Mouse (Mus musculus): ENCODE measurements at regions not wholly inside any gene's neighbourhood (a gene's known extent, or its start where the extent isn't known, plus 50 kb on each side); places are given as distances from the start of the nearest gene placed in this dataset.

DNA sequence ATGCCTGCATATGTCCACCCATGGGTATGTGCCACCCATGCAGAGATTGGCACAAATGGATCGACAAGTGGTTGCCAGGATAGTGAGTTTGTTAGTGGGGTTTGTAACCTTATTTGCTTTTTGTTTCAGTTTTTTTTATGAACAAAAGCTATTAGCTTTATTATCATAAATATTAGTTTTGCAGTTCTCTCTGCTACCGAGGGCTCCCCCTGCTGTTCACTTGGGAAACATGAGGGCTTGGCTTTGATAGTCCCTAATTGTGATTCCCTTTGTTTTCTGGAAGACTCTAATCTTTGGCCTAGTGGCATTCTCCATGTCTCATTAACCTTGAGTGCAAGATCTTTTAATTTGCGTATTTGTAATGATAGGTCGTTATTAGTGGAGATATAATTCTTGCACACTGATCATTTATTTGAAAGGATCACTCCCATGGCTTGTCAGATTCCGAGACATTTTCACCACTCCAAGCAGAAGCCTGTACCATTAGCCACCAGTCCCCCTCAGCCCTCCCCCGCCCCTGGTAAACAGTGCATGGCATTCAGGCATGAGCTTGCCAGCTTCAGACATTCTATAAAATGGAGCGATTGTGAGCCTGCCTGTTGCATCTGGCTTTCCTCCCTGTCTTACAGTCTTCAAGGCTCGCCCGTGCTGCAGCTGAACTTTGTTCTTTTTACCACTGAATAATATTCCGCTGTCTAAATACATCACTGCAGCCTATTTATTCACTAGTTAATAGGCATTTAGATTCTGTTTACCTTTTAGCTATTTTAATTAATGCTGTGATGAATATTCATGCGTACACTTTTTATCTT is 249.9 kb upstream of the Rnaseh2b start:
- no peak overlapping the region for H3K9ac ChIP-seq (ENCODE audit: low read length)
- no peak overlapping the region for H3K27ac ChIP-seq (replicated peaks)
- TF ChIP-seq EP300 (optimal IDR thresholded peaks at IDR 0.05) (no peak), CTCF (IDR thresholded peaks at IDR 0.05; ENCODE audit: low read depth) (peak; percentile 84)
- no peaks in the 10 kb centered on the region for H3K4me1 ChIP-seq (replicated peaks; ENCODE audit: control insufficient read depth, insufficient read depth)
- no peaks in the 10 kb centered on the region for H3K27me3 ChIP-seq (ENCODE audit: control insufficient read depth, insufficient read depth, low read length)
- ATAC-seq (ENCODE audit: low FRiP score, low TSS enrichment), result no peak
- H3K36me3 ChIP-seq (ENCODE audit: control insufficient read depth, insufficient read depth, low read length), result no peaks in the 10 kb centered on the region
- no peaks in the 10 kb centered on the region for H3K9me3 ChIP-seq (ENCODE audit: control insufficient read depth, low read length)
- H3K4me2 ChIP-seq (replicated peaks; ENCODE audit: low read depth), result no peak overlapping the region
- WGBS, result 59% methylated on average over 11 of the region's 11 CpGs
- no peak overlapping the region for H3K4me3 ChIP-seq (ENCODE audit: low read depth, low read length)
- peak; percentile 53 for DNase-seq (ENCODE audit: low spot score)

DNA sequence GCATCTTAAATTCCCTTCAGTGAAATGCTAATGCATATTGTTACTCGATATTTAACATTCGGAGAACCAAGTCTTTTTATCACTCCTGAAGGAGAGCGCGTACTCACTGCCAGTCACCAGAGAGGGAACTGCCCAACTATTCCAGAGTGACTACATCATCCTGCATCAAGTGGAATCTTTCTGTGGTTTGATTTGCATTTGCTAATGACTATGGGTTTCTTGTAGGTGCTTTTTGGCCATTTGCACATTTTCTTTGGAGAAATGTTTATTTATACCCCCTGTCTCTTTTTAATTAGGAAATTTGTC is 249.3 kb upstream of the Rnaseh2b start:
- WGBS, result 94% methylated on average over 4 of the region's 4 CpGs
- H3K9me3 ChIP-seq (ENCODE audit: control insufficient read depth, low read length), result no peaks in the 10 kb centered on the region
- no peaks in the 10 kb centered on the region for H3K4me1 ChIP-seq (replicated peaks; ENCODE audit: control insufficient read depth, insufficient read depth)

DNA sequence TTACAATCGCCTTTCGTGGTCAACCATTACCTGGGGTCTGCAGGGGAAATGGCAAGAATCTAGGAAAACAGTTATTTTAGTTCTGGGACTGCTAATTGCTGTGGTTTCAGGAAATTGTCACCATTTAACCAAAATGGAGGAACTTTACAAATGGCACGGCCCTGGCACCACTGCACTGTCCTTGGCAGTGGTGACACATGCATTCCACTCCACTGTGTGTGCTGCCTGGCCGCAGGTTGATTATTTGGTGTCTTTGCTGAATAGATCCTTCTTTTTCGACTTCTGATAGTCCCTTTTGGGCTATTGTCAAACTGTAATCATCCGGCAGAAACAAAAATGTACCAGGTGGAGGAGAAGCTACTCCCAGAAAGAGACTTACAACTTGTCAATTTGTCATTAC is 241.4 kb upstream of the Rnaseh2b start:
- TF ChIP-seq CTCF (IDR thresholded peaks at IDR 0.05; ENCODE audit: low read depth) (no peak), EP300 (optimal IDR thresholded peaks at IDR 0.05) (no peak)
- Histone ChIP-seq H3K27me3 (ENCODE audit: control insufficient read depth, insufficient read depth, low read length) (no peaks in the 10 kb centered on the region), H3K4me1 (replicated peaks; ENCODE audit: control insufficient read depth, insufficient read depth) (no peaks in the 10 kb centered on the region), H3K27ac (replicated peaks) (no peak overlapping the region), H3K36me3 (ENCODE audit: control insufficient read depth, insufficient read depth, low read length) (no peaks in the 10 kb centered on the region), H3K4me3 (ENCODE audit: low read depth, low read length) (no peak overlapping the region), H3K9me3 (ENCODE audit: control insufficient read depth, low read length) (peaks cover 5% of the 10 kb centered on the region; the same call in 1 of the 2 replicates), H3K4me2 (replicated peaks; ENCODE audit: low read depth) (no peak overlapping the region), H3K9ac (ENCODE audit: low read length) (no peak overlapping the region)
- ATAC-seq (ENCODE audit: low FRiP score, low TSS enrichment) (no peak), DNase-seq (ENCODE audit: low spot score) (no peak)
- 89% methylated on average over 6 of the region's 6 CpGs for WGBS

More for the DNA sequence above, 249.3 kb upstream of the Rnaseh2b start:
- TF ChIP-seq CTCF (IDR thresholded peaks at IDR 0.05; ENCODE audit: low read depth), result no peak
- no peak for TF ChIP-seq EP300 (optimal IDR thresholded peaks at IDR 0.05)
- H3K4me3 ChIP-seq (ENCODE audit: low read depth, low read length), result no peak overlapping the region
- H3K27ac ChIP-seq (replicated peaks), result no peak overlapping the region
- H3K27me3 ChIP-seq (ENCODE audit: control insufficient read depth, insufficient read depth, low read length), result no peaks in the 10 kb centered on the region
- no peak overlapping the region for H3K9ac ChIP-seq (ENCODE audit: low read length)
- DNase-seq (ENCODE audit: low spot score) (no peak), ATAC-seq (ENCODE audit: low FRiP score, low TSS enrichment) (no peak)
- no peak overlapping the region for H3K4me2 ChIP-seq (replicated peaks; ENCODE audit: low read depth)
- no peaks in the 10 kb centered on the region for H3K36me3 ChIP-seq (ENCODE audit: control insufficient read depth, insufficient read depth, low read length)

DNA sequence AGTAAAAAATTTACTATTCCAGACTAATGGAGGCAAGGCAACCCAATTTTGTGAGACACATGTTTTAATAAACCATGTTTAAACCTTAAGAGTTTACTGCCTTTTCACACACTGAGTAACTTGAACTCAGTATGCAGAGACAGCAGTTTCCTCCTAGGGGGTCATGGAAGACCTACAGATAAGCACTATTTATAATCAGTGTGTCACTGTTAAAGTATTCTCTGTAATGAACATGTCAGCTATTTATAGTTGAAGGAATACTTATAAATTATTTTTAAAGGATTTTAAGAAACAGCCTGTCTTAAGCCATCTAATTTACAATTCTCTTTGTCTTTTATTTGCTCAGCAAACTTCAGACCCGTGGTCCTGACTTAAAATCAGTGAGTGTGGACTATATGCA is 240.5 kb upstream of the Rnaseh2b start:
- TF ChIP-seq CTCF (IDR thresholded peaks at IDR 0.05; ENCODE audit: low read depth) (no peak), EP300 (optimal IDR thresholded peaks at IDR 0.05) (no peak)
- Histone ChIP-seq H3K27me3 (ENCODE audit: control insufficient read depth, insufficient read depth, low read length) (no peaks in the 10 kb centered on the region), H3K4me3 (ENCODE audit: low read depth, low read length) (no peak overlapping the region), H3K36me3 (ENCODE audit: control insufficient read depth, insufficient read depth, low read length) (no peaks in the 10 kb centered on the region), H3K27ac (replicated peaks) (no peak overlapping the region), H3K4me2 (replicated peaks; ENCODE audit: low read depth) (no peak overlapping the region), H3K9me3 (ENCODE audit: control insufficient read depth, low read length) (peaks cover 5% of the 10 kb centered on the region; the same call in 1 of the 2 replicates), H3K4me1 (replicated peaks; ENCODE audit: control insufficient read depth, insufficient read depth) (no peaks in the 10 kb centered on the region), H3K9ac (ENCODE audit: low read length) (no peak overlapping the region)
- WGBS, result 21% methylated on average over 1 of the region's 1 CpGs
- no peak for DNase-seq (ENCODE audit: low spot score)
- no peak for ATAC-seq (ENCODE audit: low FRiP score, low TSS enrichment)

DNA sequence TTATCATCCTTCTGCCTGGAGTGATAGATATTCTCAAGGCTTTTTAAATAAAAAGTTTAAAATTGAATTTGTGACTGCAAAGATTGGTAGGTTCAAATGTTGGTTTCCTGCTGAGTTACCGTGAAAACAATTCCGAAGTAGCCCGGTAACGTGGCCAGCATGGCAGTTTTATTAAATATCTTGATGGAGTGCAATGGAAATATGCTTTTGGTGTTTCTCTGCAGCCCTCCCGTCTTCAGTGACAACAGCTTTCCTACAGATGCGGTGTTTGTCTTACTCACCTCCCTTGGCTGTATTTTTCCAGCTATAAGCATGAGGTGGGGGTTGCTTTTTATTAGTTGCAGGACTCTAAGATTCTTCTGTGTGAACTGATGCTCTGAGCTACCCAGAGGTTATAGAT is 239.4 kb upstream of the Rnaseh2b start:
- no peak overlapping the region for H3K4me3 ChIP-seq (ENCODE audit: low read depth, low read length)
- H3K27me3 ChIP-seq (ENCODE audit: control insufficient read depth, insufficient read depth, low read length), result no peaks in the 10 kb centered on the region
- no peaks in the 10 kb centered on the region for H3K4me1 ChIP-seq (replicated peaks; ENCODE audit: control insufficient read depth, insufficient read depth)
- DNase-seq (ENCODE audit: low spot score) (no peak), ATAC-seq (ENCODE audit: low FRiP score, low TSS enrichment) (no peak)
- no peak overlapping the region for H3K27ac ChIP-seq (replicated peaks)
- H3K36me3 ChIP-seq (ENCODE audit: control insufficient read depth, insufficient read depth, low read length), result no peaks in the 10 kb centered on the region
- no peak for TF ChIP-seq EP300 (optimal IDR thresholded peaks at IDR 0.05)
- TF ChIP-seq CTCF (IDR thresholded peaks at IDR 0.05; ENCODE audit: low read depth), result no peak
- peaks cover 5% of the 10 kb centered on the region; the same call in 1 of the 2 replicates for H3K9me3 ChIP-seq (ENCODE audit: control insufficient read depth, low read length)
- H3K4me2 ChIP-seq (replicated peaks; ENCODE audit: low read depth), result no peak overlapping the region
- no peak overlapping the region for H3K9ac ChIP-seq (ENCODE audit: low read length)
- WGBS, result 75% methylated on average over 6 of the region's 6 CpGs

DNA sequence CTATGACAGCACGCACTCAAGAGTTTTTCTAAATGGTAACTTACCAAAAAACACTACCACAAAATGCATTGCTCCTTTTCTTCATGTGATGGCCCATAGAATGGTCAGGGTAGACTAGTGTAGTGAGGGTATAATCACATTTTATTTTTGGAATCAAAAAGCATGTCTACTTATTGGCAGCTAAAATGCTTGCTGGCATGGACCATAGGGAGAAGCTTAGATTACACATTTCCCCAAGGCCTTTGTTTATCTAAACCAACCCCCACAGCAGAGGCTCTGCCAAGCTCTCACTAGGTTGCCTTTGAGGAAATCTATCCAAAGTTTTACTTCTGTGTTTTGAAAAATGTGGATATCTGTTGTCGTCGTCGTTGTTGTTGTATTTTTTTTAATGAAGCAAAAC is 235.3 kb upstream of the Rnaseh2b start:
- 63% methylated on average over 4 of the region's 4 CpGs for WGBS
- no peak overlapping the region for H3K4me3 ChIP-seq (ENCODE audit: low read depth, low read length)
- no peak overlapping the region for H3K9ac ChIP-seq (ENCODE audit: low read length)
- H3K36me3 ChIP-seq (ENCODE audit: control insufficient read depth, insufficient read depth, low read length), result no peaks in the 10 kb centered on the region
- peaks cover 5% of the 10 kb centered on the region; the same call in 1 of the 2 replicates for H3K9me3 ChIP-seq (ENCODE audit: control insufficient read depth, low read length)
- no peak overlapping the region for H3K4me2 ChIP-seq (replicated peaks; ENCODE audit: low read depth)
- ATAC-seq (ENCODE audit: low FRiP score, low TSS enrichment), result no peak
- no peak for DNase-seq (ENCODE audit: low spot score)
- H3K27me3 ChIP-seq (ENCODE audit: control insufficient read depth, insufficient read depth, low read length), result no peaks in the 10 kb centered on the region
- TF ChIP-seq EP300 (optimal IDR thresholded peaks at IDR 0.05), result no peak
- TF ChIP-seq CTCF (IDR thresholded peaks at IDR 0.05; ENCODE audit: low read depth), result no peak
- no peaks in the 10 kb centered on the region for H3K4me1 ChIP-seq (replicated peaks; ENCODE audit: control insufficient read depth, insufficient read depth)
- H3K27ac ChIP-seq (replicated peaks), result no peak overlapping the region

Measured in stomach, postnatal 0 days (tissue).